Mouse (Mus musculus) limb, embryonic 15.5 days (tissue): Measurements from ENCODE around the gene Cend1. TPM values are rescaled to one million over a fixed set of nuclear protein-coding genes. Genes with fewer than 3 reads are reported as not detected.
"Not testable (repeated sequence)": the region's sequence is repeated elsewhere in the genome, so short reads cannot be mapped to it uniquely, and the experiment has no call there.

Experiments used
- ATAC-seq: fragments of 200-750 bp; cut with Nextera tagmentation; 2 replicates; pipeline ENCODE4 v1.8.0; 2017; ENCODE audit warnings: low read depth, moderate TSS enrichment; ENCODE audit not compliant: insufficient number of reproducible peaks, low FRiP score, low TSS enrichment
- H3K27ac ChIP-seq: fragments of 300-500 bp; sonication (generic); 2 replicates; pipeline ENCODE4 v1.5.1; 2015; ENCODE audit warnings: moderate library complexity, mild to moderate bottlenecking, inconsistent platforms
- H3K27me3 ChIP-seq: fragments of 300-500 bp; sonication (generic); 2 replicates; pipeline ENCODE4 v1.6.1; 2015; ENCODE audit warnings: inconsistent platforms
- H3K36me3 ChIP-seq: fragments of 300-500 bp; sonication (generic); 2 replicates; pipeline ENCODE4 v1.6.1; 2015; ENCODE audit warnings: inconsistent platforms
- H3K4me1 ChIP-seq: fragments of 300-500 bp; sonication (generic); 2 replicates; pipeline ENCODE4 v1.6.1; 2015; ENCODE audit warnings: inconsistent platforms
- H3K4me2 ChIP-seq: fragments of 300-500 bp; sonication (generic); 2 replicates; pipeline ENCODE4 v1.6.1; 2015; ENCODE audit warnings: mild to moderate bottlenecking, inconsistent platforms
- H3K4me3 ChIP-seq: fragments of 300-500 bp; sonication (generic); 2 replicates; pipeline ENCODE4 v1.5.1; 2015; ENCODE audit warnings: mild to moderate bottlenecking, inconsistent platforms
- H3K9ac ChIP-seq: fragments of 300-500 bp; sonication (generic); 2 replicates; pipeline ENCODE4 v1.6.1; 2015; ENCODE audit warnings: inconsistent platforms
- H3K9me3 ChIP-seq: fragments of 300-500 bp; sonication (generic); 2 replicates; pipeline ENCODE4 v1.6.1; 2016; ENCODE audit warnings: inconsistent platforms
- WGBS: fragments of 180-500 bp; shearing (Covaris S2); methylation state at CpG from one replicate; pipeline ENCODE4 v1.1.7; 2015; 5-methylcytosine and 5-hydroxymethylcytosine counted together
- polyA plus RNA-seq: library from polyadenylated mRNA; unstranded; fragments of >200 nt; fragmentation: Nextera tagmentation; extraction: Ambion mirVana; gene quantifications from 2 replicates; pipeline ENCODE4 v1.2.1, GENCODE M21; 2015

Gene Cend1
- polyA plus RNA-seq, 1 experiment from 2014 or later, result 1.9 TPM

DNA sequence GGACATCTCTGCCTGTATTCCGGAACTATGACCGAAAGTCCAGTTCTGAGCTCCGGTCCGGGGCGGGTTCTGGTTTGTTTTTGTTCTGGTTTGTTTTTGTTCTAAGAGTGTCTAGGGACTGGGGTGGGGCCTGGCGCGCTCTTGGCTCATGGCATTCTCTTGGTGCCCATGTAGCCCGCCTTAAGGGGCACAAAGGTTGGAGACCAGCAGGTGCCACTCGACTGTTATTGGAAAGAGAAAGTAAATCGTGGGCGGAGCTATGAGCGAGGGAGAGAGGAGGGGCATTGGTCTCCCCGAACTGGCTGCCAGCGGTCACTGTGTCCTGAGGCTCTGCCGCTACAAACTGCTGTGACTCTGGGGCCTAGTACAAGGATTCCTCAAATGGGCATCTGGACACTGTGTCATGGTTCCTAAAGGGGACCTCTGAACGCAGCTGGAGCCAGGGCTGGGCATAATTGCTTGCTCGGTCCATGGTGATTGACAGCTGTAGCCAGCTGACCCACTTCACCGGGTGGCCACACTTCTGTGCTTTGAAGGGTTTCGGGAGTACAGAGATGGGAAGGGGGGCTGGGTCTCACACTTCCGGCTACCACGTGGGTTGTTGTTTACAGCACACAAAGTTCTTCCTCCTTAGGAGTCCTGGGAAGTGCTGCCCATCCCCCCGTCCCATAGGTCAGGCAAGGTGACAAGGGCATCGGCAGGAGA lies 26.5 kb upstream of the Cend1 start:
- Histone ChIP-seq H3K9ac (peak overlapping the region; percentile 47), H3K27ac (peak overlapping the region; percentile 62), H3K4me2 (peak overlapping the region; percentile 96), H3K4me3 (peak overlapping the region; percentile 63), H3K9me3 (no peaks in the 10 kb centered on the region), H3K4me1 (peaks cover 18% of the 10 kb centered on the region), H3K36me3 (peaks cover 24% of the 10 kb centered on the region), H3K27me3 (peaks cover 17% of the 10 kb centered on the region)
- WGBS, result 3% methylated on average over 23 of the region's 23 CpGs
- no peak for ATAC-seq

- H3K9me3 ChIP-seq, result no peaks in the 10 kb centered on the region
- H3K4me3 ChIP-seq, result peak within 1 kb of the TSS; percentile 63
- peak within 1 kb of the TSS; percentile 47 for H3K9ac ChIP-seq
- WGBS, result under 1% methylated on average over 45 of the region's 45 CpGs
- peaks cover 10% of the 10 kb centered on the region; the same call in 1 of the 2 replicates for H3K27me3 ChIP-seq
- H3K4me1 ChIP-seq, result peaks cover 18% of the 10 kb centered on the region
- H3K36me3 ChIP-seq, result peaks cover 31% of the 10 kb centered on the region
- H3K4me2 ChIP-seq, result peak within 1 kb of the TSS; percentile 96
- peak; percentile 80 for ATAC-seq
- peak within 1 kb of the TSS; percentile 62 for H3K27ac ChIP-seq
Observed at GRCm38 (mm10) chr7:141454967-141455551, 25.8 kb upstream of the Cend1 start, which contains the start of gene Pnpla2. TSS of gene Pnpla2 (plus strand) at chr7:141455198.

DNA sequence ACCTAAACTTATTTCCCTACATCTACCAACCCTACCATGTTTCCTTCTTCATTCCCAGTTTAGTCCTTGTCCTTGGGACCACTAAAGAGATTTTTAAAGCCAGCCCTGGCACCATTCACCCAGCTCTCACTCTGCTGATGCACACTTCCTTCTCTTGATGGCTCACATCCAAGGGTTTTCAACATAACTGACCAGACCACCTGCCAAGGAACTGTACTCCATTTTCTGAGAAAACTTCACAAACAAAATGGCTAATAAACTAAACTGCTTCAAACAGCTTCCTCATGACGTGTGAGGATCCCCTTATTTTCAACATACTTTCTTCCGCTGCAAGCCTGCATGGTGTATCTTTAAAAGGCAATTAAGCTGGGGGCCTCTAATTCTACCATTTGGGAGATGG lies 24.3 kb upstream of the Cend1 start:
- no peak overlapping the region for H3K9ac ChIP-seq
- no peak overlapping the region for H3K27ac ChIP-seq
- ATAC-seq, result no peak
- no peaks in the 10 kb centered on the region for H3K27me3 ChIP-seq
- no peak overlapping the region for H3K4me2 ChIP-seq
- H3K4me3 ChIP-seq, result no peak overlapping the region
- no peaks in the 10 kb centered on the region for H3K9me3 ChIP-seq
- peaks cover 35% of the 10 kb centered on the region for H3K36me3 ChIP-seq
- 55% methylated on average over 2 of the region's 2 CpGs for WGBS
- H3K4me1 ChIP-seq, result peaks cover 27% of the 10 kb centered on the region

DNA sequence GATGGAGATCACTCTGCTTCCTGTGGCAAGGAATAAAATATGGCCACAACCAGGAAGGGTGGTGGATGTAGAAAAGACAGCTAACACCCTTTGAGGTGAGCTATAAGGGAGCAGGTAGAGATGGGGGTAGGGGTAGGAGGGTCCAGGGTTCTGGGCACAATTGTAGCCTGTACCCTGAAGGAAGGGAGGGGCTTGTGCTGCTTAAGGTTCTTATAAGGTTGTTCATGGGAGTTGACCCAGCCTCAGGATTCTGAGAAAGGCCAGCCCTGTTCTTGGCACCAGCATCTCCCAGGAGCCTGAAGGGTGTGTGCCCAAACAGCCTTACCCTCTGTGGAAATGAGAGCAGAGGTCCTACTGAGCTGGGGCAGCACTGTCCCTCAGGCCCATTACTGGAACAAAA lies 22.6 kb upstream of the Cend1 start:
- no peak for ATAC-seq
- Histone ChIP-seq H3K9ac (no peak overlapping the region), H3K9me3 (no peaks in the 10 kb centered on the region), H3K4me1 (peaks cover 33% of the 10 kb centered on the region), H3K27me3 (no peaks in the 10 kb centered on the region), H3K27ac (no peak overlapping the region), H3K4me3 (no peak overlapping the region), H3K4me2 (no peak overlapping the region), H3K36me3 (peaks cover 39% of the 10 kb centered on the region)

- WGBS, result under 1% methylated on average over 63 of the region's 63 CpGs
- H3K4me1 ChIP-seq, result peaks cover 36% of the 10 kb centered on the region
- H3K9ac ChIP-seq, result peak within 1 kb of the TSS; percentile 81
- no peaks in the 10 kb centered on the region for H3K27me3 ChIP-seq
- H3K4me2 ChIP-seq, result peak within 1 kb of the TSS; percentile 53
- peak within 1 kb of the TSS; percentile 88 for H3K4me3 ChIP-seq
- peak; percentile 90 for ATAC-seq
- peaks cover 39% of the 10 kb centered on the region for H3K36me3 ChIP-seq
- peak within 1 kb of the TSS; percentile 90 for H3K27ac ChIP-seq
- H3K9me3 ChIP-seq, result no peaks in the 10 kb centered on the region
Observed at GRCm38 (mm10) chr7:141447110-141447991, 18.1 kb upstream of the Cend1 start, which contains the start of gene Rplp2. TSS of gene Rplp2 (plus strand) at chr7:141447370.

GRCm38 (mm10) chr7:141446374-141446773 lies 17.1 kb upstream of the Cend1 start:
- H3K9me3 ChIP-seq, H3K9ac ChIP-seq, H3K27ac ChIP-seq, H3K4me3 ChIP-seq, ATAC-seq, H3K27me3 ChIP-seq, H3K4me2 ChIP-seq: not testable (repeated sequence)
- Histone ChIP-seq H3K36me3 (peaks cover 32% of the 10 kb centered on the region), H3K4me1 (peaks cover 42% of the 10 kb centered on the region)
- WGBS, result 74% methylated on average over 3 of the region's 3 CpGs

DNA sequence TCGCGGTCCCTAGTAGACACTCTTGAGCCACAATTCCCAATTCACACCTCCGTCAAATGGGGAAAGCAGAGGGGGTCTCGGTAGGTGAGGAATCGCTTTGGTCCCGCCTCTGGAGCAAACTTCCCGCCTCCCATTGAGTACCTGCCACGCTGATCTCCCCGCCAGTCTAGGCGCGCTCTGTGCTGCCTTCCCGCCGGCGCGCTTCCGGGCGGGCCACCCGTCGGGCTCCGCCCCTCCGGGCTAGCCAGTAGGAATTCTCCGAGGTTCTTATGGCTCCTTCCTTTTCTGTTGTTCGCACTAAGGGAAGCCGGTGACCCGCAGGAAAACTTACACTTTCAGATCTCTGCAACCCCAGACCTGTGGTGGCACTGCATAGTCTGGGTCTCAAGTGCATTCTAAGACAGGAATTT lies 14.5 kb upstream of the Cend1 start, which contains the start of gene Pidd1:
TSS of gene Pidd1 (minus strand) at position 198 of the 410 bp plus-strand sequence.
- H3K36me3 ChIP-seq, result peaks cover 33% of the 10 kb centered on the region
- peak within 1 kb of the TSS; percentile 45 for H3K4me3 ChIP-seq
- H3K9me3 ChIP-seq, result no peaks in the 10 kb centered on the region
- 0% methylated on average over 25 of the region's 25 CpGs for WGBS
- H3K27me3 ChIP-seq, result no peaks in the 10 kb centered on the region
- peaks cover 45% of the 10 kb centered on the region for H3K4me1 ChIP-seq
- peak; percentile 52; the same call in 1 of the 2 replicates for ATAC-seq
- peak within 1 kb of the TSS; percentile 67 for H3K27ac ChIP-seq
- H3K4me2 ChIP-seq, result peak within 1 kb of the TSS; percentile 81
- H3K9ac ChIP-seq, result peak within 1 kb of the TSS; percentile 44

DNA sequence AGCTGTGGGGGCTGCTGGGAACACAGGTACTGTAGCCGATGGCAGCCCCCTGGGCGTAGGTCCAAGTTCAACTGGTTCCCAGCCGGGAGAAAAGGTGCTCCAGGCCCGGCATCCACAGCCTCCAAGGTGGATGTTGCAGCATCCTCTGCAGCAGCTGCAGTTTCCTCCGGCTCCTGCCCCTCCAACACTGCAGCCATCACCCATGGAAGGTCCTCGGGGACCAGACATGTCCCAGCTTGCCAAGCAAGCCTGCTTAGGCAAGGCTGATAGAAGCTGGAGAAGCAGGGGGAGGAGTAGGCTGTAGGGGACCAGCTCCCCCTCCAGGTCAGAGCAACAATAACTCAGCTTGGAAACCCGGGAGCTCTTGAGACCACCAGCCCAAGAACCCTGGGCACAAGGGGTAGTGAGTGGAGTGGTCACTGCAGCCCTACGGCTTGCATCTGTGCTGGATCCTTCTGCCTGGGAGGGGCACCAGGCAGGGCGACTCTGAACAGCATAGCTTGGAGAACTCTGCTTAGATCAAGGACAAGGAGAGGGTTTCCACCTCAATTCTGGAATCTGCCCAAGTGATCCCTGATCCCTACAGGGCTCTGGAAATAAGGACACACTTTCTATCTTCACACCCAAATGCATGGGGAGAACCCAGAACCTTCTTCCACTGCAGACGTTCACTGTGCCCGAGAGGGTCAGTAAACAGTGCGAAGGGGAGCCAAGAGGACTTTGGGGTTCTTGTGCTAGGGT lies 14.0 kb upstream of the Cend1 start:
- H3K9me3 ChIP-seq, result no peaks in the 10 kb centered on the region
- no peaks in the 10 kb centered on the region for H3K27me3 ChIP-seq
- peak overlapping the region; percentile 62 for H3K27ac ChIP-seq
- 16% methylated on average over 12 of the region's 12 CpGs for WGBS
- H3K4me2 ChIP-seq, result peak overlapping the region; percentile 81
- no peak for ATAC-seq
- H3K9ac ChIP-seq, result peak overlapping the region; percentile 44
- peak overlapping the region; percentile 45 for H3K4me3 ChIP-seq
- H3K4me1 ChIP-seq, result peaks cover 39% of the 10 kb centered on the region
- peaks cover 33% of the 10 kb centered on the region for H3K36me3 ChIP-seq

DNA sequence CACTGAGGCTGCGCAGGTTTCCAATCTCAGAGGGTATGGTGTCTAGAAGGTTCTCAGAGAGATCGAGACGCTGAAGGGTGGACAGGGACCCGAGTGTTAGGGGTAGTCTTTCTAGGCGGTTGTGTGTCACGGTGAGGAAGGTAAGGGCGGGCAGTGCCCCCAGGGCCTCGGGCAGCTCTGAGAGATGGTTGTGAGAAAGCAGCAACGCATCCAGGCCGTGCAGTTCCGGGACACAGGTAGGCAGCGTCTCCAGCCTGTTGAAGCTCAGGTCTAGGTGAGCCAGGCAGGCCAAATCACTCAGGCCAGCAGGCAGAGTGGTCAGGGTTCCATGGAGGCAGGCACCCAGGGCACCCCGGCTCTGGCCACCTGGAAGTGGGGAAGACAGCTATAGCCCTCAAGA lies 12.9 kb upstream of the Cend1 start:
- H3K27ac ChIP-seq, result no peak overlapping the region

DNA sequence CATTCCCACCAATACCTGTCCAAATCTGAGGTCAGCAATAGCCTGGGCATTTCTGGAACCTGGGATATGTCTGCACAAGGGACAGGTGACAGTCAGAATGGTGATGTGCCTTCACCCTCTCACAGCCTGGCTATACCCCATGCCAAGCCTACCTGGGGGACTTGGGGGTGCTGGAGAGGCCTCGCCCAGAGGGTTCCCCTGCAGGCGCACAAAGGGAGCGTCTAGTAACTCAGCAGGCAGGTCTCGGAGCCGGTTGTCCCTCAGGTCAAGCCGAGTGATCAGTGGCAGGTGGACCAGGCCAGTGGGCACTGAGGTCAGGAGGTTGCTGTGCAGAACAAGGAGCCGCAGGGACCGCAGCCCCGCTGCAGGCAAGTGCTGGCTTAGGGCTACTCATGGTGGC lies 12.2 kb upstream of the Cend1 start:
- H3K4me3 ChIP-seq, result no peak overlapping the region
- ATAC-seq, result no peak
- 94% methylated on average over 9 of the region's 9 CpGs for WGBS

More for the DNA sequence above, 12.9 kb upstream of the Cend1 start:
- peak overlapping the region; percentile 45; the same call in 1 of the 2 replicates for H3K4me3 ChIP-seq
- H3K9me3 ChIP-seq, result no peaks in the 10 kb centered on the region
- H3K4me2 ChIP-seq, result peak overlapping the region; percentile 81; the same call in 1 of the 2 replicates
- H3K36me3 ChIP-seq, result peaks cover 35% of the 10 kb centered on the region
- 87% methylated on average over 13 of the region's 13 CpGs for WGBS
- H3K9ac ChIP-seq, result 0 out of 2 replicates have a peak overlapping the region, but pooled peaks have one; percentile 17
- no peaks in the 10 kb centered on the region for H3K27me3 ChIP-seq
- no peak for ATAC-seq
- H3K4me1 ChIP-seq, result peaks cover 43% of the 10 kb centered on the region

DNA sequence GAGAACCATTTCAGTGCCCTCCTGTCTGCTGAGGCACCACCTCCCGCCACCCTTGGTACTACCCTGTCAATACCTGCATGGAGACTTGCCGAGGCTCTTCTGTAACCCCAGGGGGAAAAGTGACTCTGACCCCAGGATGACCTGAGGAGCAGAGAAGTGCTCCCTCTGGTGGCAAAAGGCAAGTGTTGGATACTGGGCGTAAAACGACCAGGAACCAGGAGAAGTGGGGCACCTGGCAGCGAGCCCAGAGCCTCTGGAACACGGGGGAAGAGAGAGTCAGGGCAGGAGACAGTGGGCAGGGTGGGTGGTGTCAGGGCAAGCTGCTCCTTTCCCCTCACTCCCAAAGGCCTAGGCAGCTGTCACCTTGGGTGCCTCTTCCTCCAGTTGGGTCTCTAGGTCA lies 11.3 kb upstream of the Cend1 start:
- H3K4me2 ChIP-seq, result no peak overlapping the region
- no peak overlapping the region for H3K4me3 ChIP-seq
- H3K36me3 ChIP-seq, result peaks cover 35% of the 10 kb centered on the region
- no peak overlapping the region for H3K27ac ChIP-seq
- H3K4me1 ChIP-seq, result peaks cover 54% of the 10 kb centered on the region
- WGBS, result 31% methylated on average over 6 of the region's 6 CpGs
- H3K9ac ChIP-seq, result 0 out of 2 replicates have a peak overlapping the region, but pooled peaks have one; percentile 17
- no peaks in the 10 kb centered on the region for H3K27me3 ChIP-seq
- H3K9me3 ChIP-seq, result no peaks in the 10 kb centered on the region
- ATAC-seq, result no peak

More for the DNA sequence above, 12.2 kb upstream of the Cend1 start:
- no peaks in the 10 kb centered on the region for H3K27me3 ChIP-seq
- no peak overlapping the region for H3K27ac ChIP-seq
- peaks cover 35% of the 10 kb centered on the region for H3K36me3 ChIP-seq
- no peak overlapping the region for H3K9ac ChIP-seq
- H3K4me2 ChIP-seq, result no peak overlapping the region
- H3K4me1 ChIP-seq, result peaks cover 46% of the 10 kb centered on the region
- no peaks in the 10 kb centered on the region for H3K9me3 ChIP-seq
